ENCODE assay signal across 25 mouse cellular contexts in genomic region chr5:114733606-114734005, GRCm38 (mm10). TPM values are rescaled to one million over a fixed set of nuclear protein-coding genes. Genes with fewer than 3 reads are reported as not detected.
DNase-seq lines count a peak whose midpoint lies in the region; ATAC-seq and TF ChIP-seq lines count a peak whose summit lies in the region.
"Had no signal": no experiment of that assay in that cellular context is flagged by ENCODE, and none has a peak within 500 bp of the region (broad histone marks: within the 10 kb centered on the region; RNA-seq: fewer than 3 reads in every experiment).

No protein-coding gene starts in this region.

- peaks cover 43% of the 10 kb centered on the region for H3K4me1 ChIP-seq in E14TG2a.4 (replicated peaks; ENCODE audit: low read depth, low read length)
- H3K4me1 ChIP-seq in liver, postnatal 0 days (ENCODE audit: insufficient read depth), result no peaks in the 10 kb centered on the region; the same call in 1 of the 2 replicates
- H3K4me1 ChIP-seq: forebrain, embryonic 10.5 days; forebrain, embryonic 13.5 days; hindbrain, embryonic 13.5 days; intestine, embryonic 15.5 days had no signal

- no peak overlapping the region for H3K4me2 ChIP-seq in liver, postnatal 0 days (ENCODE audit: low read depth, low read length)
- H3K4me2 ChIP-seq: forebrain, embryonic 13.5 days; heart, embryonic 11.5 days; hindbrain, embryonic 13.5 days; intestine, embryonic 15.5 days had no signal

- TF ChIP-seq EP300 in liver, postnatal 0 days (IDR thresholded peaks at IDR 0.05; ENCODE audit: low read depth), result no peak

- DNase-seq in adrenal gland, adult (ENCODE audit: inconsistent age in 2 of 2, low spot score in 1 of 2), result peak; percentile 75 to 78
- peak; percentile 69 for DNase-seq in adrenal gland, postnatal 10 days
- DNase-seq in adrenal gland, postnatal 36 days, result peak; percentile 78 to 81
- DNase-seq in liver, postnatal 0 days, result no peak
- no peak for DNase-seq in right cerebral cortex, adult 2 months (ENCODE audit: low spot score in 2 of 2)
- no peak for DNase-seq in gastrocnemius, adult 18-20 months (ENCODE audit: low spot score)
- DNase-seq: B cell, adult 2 months; cerebellum, adult 11 months; cerebellum, adult 2 months; cerebellum, adult 9-11 months; gastrocnemius, adult 2 months; gastrocnemius, postnatal 14 days; heart, adult 11 months; heart, postnatal 36 days; kidney, adult 11 months had no signal

- H3K9me3 ChIP-seq in E14TG2a.4 (ENCODE audit: low read length), result no peaks in the 10 kb centered on the region
- H3K9me3 ChIP-seq in liver, postnatal 0 days (ENCODE audit: low read length), result no peaks in the 10 kb centered on the region
- H3K9me3 ChIP-seq: forebrain, embryonic 10.5 days; forebrain, embryonic 13.5 days; hindbrain, embryonic 10.5 days; hindbrain, embryonic 13.5 days; intestine, embryonic 15.5 days had no signal

- no peak overlapping the region for H3K9ac ChIP-seq in liver, postnatal 0 days (replicated peaks)
- H3K9ac ChIP-seq: forebrain, embryonic 13.5 days; hindbrain, embryonic 13.5 days; intestine, embryonic 15.5 days had no signal

- WGBS in liver, postnatal 0 days (ENCODE audit: insufficient replicate concordance), result 91% methylated on average over 15 of the region's 15 CpGs

- no peak for TF ChIP-seq CTCF in E14TG2a.4 (conservative IDR thresholded peaks at IDR 0.05; ENCODE audit: low read length)
- TF ChIP-seq CTCF in liver, postnatal 0 days (IDR thresholded peaks at IDR 0.05; ENCODE audit: low read depth), result no peak

- H3K27ac ChIP-seq in liver, postnatal 0 days (ENCODE audit: low read depth), result no peak overlapping the region
- H3K27ac ChIP-seq: forebrain, embryonic 10.5 days; forebrain, embryonic 13.5 days; gastrocnemius, adult 2 months; hindbrain, embryonic 10.5 days; hindbrain, embryonic 13.5 days; intestine, embryonic 15.5 days had no signal

- H3K27me3 ChIP-seq in E14TG2a.4 (ENCODE audit: insufficient read depth, low read length), result no peaks in the 10 kb centered on the region
- H3K27me3 ChIP-seq in liver, postnatal 0 days (ENCODE audit: insufficient read depth, low read length), result no peaks in the 10 kb centered on the region
- H3K27me3 ChIP-seq: CH12.LX; forebrain, embryonic 13.5 days; hindbrain, embryonic 13.5 days; intestine, embryonic 15.5 days had no signal

- no peak for ATAC-seq in liver, postnatal 0 days
- ATAC-seq: forebrain, embryonic 13.5 days; forebrain, embryonic 16.5 days; hindbrain, embryonic 16.5 days; intestine, embryonic 15.5 days had no signal

- H3K4me3 ChIP-seq in E14TG2a.4 (replicated peaks; ENCODE audit: low read length), result peak overlapping the region; percentile 17
- no peak overlapping the region for H3K4me3 ChIP-seq in liver, postnatal 0 days (ENCODE audit: low read depth, low read length)
- H3K4me3 ChIP-seq: forebrain, embryonic 10.5 days; forebrain, embryonic 13.5 days; gastrocnemius, adult 2 months; hindbrain, embryonic 10.5 days; hindbrain, embryonic 13.5 days; intestine, embryonic 15.5 days had no signal

- peaks cover 94% of the 10 kb centered on the region for H3K36me3 ChIP-seq in E14TG2a.4 (ENCODE audit: insufficient read depth, low read length)
- H3K36me3 ChIP-seq in liver, postnatal 0 days (replicated peaks; ENCODE audit: insufficient read depth, low read length), result peaks cover 84% of the 10 kb centered on the region

RNA-seq across cellular contexts. Expression of gene Tchp, which starts 26.0 kb away (rescaled TPM):
- 10 to 100 TPM in 1 of 2 experiments, 1 to 10 TPM in 1; 5.7 to 11.7 TPM for total RNA-seq in adrenal gland, postnatal 10 days (2021)
- total RNA-seq in adrenal gland, postnatal 36 days (2021), result 1 to 10 TPM; 7.6 to 8.9 TPM
- 1.9 and 2.4 TPM in 2 replicates for polyA plus RNA-seq in liver, postnatal 0 days (2015; fragmentation: Nextera tagmentation; extraction: Ambion mirVana)
- 1 to 10 TPM; 2.3 to 2.9 TPM for total RNA-seq in gastrocnemius, adult 18-20 months (2021)

RNA-seq across cellular contexts. Expression of gene Ankrd13a, which starts 40.9 kb away (rescaled TPM):
- 10 to 100 TPM; 91.7 to 95.0 TPM for total RNA-seq in adrenal gland, postnatal 10 days (2021)
- total RNA-seq in adrenal gland, postnatal 36 days (2021), result 10 to 100 TPM; 68.6 to 91.4 TPM
- polyA plus RNA-seq in liver, postnatal 0 days (2015; fragmentation: Nextera tagmentation; extraction: Ambion mirVana), result 26.7 TPM in 2 replicates
- 10 to 100 TPM; 16.1 to 17.3 TPM for total RNA-seq in gastrocnemius, adult 18-20 months (2021)

RNA-seq across cellular contexts. Expression of gene Git2, which starts 41.7 kb away (rescaled TPM):
- 10 to 100 TPM; 45.3 to 63.5 TPM for total RNA-seq in adrenal gland, postnatal 10 days (2021)
- 10 to 100 TPM; 35.3 to 36.6 TPM for total RNA-seq in adrenal gland, postnatal 36 days (2021)
- 10.5 and 11.1 TPM in 2 replicates for polyA plus RNA-seq in liver, postnatal 0 days (2015; fragmentation: Nextera tagmentation; extraction: Ambion mirVana)
- 10 to 100 TPM; 13.3 to 16.2 TPM for total RNA-seq in gastrocnemius, adult 18-20 months (2021)

RNA-seq across cellular contexts. Expression of gene Gltp, which starts 42.8 kb away (rescaled TPM):
- total RNA-seq in adrenal gland, postnatal 10 days (2021), result 10 to 100 TPM; 31.2 to 38.3 TPM
- total RNA-seq in adrenal gland, postnatal 36 days (2021), result 10 to 100 TPM; 50.8 to 60.5 TPM
- 23.1 and 23.8 TPM in 2 replicates for polyA plus RNA-seq in liver, postnatal 0 days (2015; fragmentation: Nextera tagmentation; extraction: Ambion mirVana)
- total RNA-seq in gastrocnemius, adult 18-20 months (2021), result 1 to 10 TPM; 7.2 to 8.7 TPM

Comparison
In these comparisons a context has a peak if more than half of its experiments do, and no peak if none do; other contexts are left out.
1. DNase-seq: peak in adrenal gland, adult (2 of 2), adrenal gland, postnatal 10 days (single experiment) and adrenal gland, postnatal 36 days (2 of 2); none in liver, postnatal 0 days (single experiment), right cerebral cortex, adult 2 months (0 of 2) and gastrocnemius, adult 18-20 months (single experiment).